Mouse (Mus musculus) right cerebral cortex, postnatal 25 days (tissue): Measurements from ENCODE around the gene Gm49361.
"Not testable (repeated sequence)": the region's sequence is repeated elsewhere in the genome, so short reads cannot be mapped to it uniquely, and the experiment has no call there.

Source experiments
- DNase-seq: peaks from one replicate; pipeline ENCODE4 v3.0.0; 2022

Gene Gm49361

DNA sequence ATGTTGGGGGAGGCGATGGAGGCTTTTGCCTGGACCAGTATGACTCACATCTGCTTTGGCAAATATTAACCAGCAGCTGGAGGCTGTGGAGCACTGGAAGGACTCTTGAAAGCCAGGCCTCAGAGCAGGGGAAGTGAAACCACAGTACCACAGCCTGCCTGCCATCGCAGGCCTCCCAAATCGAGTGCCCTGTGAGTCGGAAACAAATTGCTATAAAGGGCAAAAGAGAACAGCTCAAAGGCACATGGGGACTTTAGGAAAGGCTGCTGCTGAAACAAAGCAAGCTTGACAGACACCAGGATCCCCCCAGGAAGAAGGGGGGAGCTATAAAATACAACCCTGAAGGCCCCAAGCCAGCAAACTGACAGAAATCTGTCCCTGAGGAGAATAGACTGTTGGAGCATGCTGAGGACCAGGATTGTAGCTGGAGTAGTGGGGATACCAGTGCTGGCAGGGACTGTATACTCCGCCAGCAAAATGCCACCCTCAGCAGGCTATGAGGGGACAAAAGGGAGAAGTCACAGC, 15.9 kb downstream of the Gm49361 start:
- DNase-seq, result no peak

DNA sequence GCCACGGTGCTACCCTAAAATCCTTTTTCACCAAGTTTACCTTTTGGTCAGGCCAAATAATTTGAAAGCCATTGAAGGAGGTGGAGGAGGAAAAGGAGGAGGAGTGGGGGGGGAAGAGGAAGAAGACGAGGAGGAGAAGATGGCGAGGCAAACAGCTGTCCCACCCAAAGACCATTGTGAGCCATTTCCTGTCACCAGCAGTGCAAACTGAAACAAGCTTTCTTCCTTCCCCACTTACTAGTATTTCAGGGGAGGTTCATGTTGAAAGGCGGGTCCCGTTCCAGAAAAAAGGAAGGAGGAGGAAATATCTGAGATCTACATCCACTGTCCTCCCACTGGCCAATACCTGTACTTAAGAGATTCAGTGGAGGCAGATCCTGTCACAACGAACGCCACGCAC, 16.5 kb downstream of the Gm49361 start:
- DNase-seq, result no peak

DNA sequence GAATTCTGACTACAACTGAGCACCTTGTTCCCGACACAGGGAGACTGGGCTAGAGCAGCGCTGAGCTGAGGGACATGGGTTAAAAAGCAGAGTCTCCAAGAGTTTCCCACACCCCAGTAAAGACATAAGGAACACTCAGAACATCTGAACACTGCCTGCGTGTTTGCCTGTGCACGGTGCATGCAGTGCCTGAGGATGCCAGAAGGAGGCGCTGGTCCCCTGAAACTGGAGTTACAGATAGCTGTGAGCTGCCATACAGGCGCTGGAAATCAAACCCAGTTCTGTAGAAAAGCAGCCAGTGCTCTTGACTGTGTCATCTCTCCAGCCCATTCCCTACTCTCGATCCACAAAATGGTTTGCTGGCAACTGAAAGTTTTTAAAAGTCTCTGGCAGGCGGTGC, 19.7 kb downstream of the Gm49361 start:
- no peak for DNase-seq

DNA sequence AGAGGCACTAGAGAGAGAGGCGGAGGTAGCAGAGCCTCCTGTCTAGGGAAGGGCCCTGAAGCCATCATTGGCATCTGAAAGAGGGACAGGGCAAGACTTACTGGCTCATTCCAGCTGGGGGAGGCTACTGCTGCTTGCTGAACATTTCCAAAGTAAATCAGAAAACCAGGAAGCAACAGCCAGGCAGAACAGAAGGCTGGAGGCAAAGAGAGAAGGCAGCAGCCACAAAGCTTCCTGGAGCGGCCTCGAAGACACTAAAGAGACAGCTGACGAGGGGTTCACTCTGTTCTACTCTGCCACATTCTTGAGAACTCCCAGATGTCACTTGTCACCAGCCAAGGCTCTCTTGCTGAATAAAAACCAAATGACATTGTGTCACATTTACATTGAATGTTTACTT, 21.4 kb downstream of the Gm49361 start:
- no peak for DNase-seq

DNA sequence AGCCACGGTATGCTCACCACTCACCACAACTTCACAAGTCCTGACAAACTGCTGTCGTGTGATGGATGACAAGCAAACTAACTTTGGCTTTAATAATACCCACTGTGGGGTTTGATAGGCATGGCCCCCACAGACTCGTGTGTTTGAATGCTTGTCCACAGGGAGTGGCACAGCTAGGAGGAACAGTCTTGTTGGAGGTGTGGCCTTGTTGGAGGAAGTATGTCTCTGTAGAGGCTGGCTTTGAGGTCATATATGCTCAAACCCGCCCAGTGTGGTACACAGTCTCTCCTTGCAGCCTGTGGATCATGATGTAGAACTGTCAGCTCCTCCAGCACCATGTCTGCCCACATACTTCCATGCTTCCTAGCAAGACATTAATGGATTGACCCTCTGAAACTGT, 27.7 kb downstream of the Gm49361 start:
- DNase-seq, result no peak

DNA sequence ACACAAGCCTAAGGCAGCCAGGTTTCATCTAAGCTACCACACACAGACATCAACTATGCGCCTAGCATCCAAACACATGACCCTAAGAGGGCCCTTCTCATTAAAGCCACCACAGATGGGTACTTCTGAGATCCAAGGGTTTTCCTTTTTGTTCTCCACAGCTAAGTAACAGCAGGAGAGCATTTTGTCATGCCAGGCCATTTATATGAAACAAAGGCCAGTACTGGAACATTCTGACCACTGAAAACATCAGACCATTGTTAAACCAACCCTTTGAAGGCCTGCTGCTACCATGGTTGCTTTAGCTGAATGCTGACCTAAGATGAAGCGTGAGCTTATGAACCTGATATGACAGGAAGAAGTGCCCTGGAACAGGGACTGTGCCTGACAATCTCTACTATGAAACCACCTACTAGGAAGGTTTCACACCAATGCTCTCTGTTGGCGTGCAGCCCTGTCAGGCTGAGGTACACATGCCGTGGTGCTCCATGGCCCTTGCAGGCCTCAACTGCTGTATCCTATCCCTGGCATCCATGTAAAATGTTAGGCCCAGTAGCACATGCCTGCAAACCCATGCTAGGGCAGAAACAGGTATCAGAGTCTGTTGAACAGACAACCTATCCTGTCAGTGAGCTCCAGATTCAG, 29.2 kb downstream of the Gm49361 start:
- DNase-seq, result no peak

DNA sequence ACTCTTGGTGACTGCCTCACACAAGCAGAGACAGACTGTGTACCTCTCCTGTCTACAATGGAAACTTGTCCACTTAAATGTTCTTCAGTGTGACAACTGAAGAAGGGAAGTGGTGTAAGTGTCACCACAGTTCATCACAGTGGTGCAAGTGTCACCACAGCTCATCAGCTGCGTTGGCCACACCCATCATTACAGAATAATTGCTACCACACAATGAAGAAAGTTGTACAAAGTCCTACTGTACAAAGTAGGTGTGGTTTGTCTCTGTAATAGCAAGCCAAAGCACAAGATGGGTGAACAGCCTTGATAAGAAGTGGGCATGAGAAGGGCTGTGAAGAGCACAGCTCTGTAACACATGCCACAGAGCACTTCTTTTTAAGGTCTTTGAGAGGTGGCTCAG, 33.0 kb downstream of the Gm49361 start:
- DNase-seq, result no peak

DNA sequence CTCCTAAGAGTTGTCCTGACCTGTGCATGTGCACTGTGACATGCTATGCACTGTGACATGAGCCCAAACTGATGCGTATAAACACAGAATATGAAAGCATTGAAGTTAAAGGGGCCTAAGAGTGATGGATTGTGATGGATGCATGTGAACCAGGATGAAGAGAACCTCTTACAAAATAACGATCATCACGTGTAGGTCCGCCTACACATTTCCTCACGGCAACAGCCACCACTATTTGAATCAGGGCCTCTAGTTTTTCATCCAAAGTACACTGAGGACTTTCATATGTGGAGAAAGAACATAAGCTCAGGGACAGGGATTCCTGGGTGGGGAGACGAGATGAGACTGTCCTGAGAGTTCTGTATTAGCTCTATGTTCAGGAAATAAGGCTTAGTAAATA, 34.8 kb downstream of the Gm49361 start:
- DNase-seq, result no peak

DNA sequence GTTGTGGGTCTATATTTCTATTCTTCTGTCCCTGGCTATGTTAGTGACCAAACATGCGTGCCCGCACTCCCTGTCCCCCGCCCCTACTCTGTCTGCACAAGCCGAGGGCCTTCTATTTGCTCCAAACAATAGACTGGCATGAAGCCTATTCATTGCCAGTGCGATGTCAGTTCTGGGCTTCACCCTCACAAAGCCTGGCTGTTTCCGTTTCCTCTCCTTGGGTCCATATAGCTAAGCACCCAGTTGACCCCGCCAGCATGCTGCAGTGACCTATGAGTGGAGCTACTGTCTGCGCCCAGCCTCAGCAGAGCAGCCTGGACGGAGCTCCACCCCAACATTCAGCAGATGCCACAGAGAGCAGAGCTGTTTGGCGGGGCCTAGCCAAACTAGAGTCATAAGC, 36.7 kb downstream of the Gm49361 start:
- no peak for DNase-seq

DNA sequence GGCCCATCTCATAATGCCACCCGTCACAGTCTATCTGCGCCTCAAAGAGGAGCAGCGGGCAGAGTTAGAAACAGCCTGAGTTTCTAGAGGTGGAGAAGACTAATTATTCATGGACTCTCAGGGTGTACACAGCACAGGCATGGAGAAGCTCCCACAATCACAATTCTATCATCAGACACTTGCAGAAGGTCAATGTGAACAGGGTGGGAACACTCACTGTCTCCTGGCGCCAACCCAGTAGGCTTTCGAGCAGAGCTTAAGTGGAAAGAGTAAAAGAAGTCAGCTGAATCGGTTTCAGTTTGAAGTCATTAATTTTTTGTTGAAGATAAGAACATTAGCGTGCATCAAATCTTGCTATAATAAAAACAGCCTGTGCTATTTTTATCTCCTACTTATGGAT, 37.3 kb downstream of the Gm49361 start:
- no peak for DNase-seq

DNA sequence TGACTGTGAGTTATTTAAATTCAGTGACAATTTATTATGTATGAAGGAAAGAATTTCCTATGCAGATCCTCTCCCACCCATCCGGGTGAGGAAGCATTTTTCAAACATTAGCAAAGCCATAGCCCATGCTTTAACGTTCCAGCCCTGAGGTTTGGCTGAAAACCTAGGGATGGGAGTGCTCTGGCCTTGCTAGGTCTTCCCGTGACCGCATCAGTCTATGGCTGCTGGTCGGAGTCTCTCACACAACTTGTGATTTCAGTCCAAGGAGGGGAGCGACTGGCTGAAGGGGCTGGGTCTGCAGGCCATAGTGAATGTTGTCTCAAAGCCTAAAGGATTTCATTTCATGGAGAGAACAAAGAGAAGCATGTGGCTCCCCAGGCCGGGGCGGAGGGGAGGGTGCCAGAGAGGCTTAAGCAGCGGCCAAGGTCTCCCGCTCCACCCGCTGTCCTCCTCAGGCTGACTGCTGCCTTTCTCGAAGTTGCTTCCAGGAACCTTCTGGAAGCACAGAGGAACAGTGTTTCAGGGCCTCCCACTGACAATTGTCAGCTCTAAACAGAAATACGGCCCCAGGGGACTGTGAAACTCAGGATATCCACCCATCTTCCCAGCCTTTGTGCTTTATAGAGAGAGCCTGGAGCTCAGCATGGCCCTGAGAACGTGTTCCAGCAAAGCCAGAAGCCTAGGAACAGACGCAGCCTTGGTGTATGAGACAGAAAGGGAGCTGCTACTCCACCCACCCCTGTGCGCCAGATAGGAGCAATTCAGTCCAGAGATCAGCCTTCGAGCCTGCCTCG, 38.6 kb downstream of the Gm49361 start:
- DNase-seq, result no peak

DNA sequence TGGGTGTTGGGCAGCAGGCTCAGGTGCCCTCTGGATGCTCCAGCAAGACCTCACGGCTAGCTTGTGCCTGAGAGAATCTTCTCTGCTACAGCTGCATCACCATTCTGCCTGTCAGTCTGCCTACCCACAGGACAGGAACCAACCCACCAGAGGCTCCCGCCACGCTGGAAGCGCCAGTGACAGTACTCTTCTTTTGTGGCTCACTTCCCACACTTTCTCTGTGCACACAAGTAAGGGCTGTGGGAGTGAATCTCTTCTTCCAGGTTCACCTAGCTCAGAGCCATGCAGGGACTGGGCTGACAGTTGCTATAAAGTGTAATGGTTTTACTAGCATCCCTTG, 39.2 kb downstream of the Gm49361 start:
- no peak for DNase-seq

DNA sequence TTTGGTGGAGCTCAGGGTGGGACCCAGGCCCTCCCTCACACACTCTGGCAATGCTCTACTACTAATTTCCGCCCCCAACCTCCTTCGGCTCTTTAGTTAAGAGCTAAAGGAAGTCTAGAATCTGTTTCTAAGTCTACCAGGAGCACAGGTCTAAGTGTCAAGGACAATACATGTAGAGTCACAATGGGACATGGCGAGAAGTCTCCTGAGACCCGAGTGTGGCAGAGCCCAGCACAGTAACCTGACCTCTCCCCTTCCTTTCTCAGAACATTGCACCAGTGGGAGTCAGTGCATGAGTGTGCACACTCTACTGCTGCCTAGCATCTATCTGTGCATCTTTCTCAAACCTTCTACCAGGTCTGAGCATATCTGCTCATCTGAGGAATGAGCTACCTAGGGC, 40.1 kb downstream of the Gm49361 start:
- no peak for DNase-seq

DNA sequence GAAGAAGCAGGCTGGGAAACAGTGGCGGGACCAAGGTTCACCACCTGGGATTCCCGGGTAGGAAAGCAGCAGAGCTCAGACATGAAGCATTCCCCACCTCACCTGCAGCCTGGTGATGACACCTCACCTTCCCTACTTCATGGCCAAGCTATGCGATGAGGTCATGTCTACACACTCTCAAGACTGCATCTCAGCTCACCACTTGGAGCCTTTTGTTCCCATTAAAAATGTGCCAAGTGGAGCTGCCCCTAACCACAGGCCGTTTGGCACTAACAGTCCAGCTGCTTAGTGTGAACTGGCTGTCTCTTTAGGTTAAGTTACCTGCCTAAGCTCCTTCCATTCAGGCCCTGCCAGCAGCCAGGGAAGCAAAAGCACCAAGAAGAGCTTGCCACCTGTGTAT, 40.8 kb downstream of the Gm49361 start:
- no peak for DNase-seq

DNA sequence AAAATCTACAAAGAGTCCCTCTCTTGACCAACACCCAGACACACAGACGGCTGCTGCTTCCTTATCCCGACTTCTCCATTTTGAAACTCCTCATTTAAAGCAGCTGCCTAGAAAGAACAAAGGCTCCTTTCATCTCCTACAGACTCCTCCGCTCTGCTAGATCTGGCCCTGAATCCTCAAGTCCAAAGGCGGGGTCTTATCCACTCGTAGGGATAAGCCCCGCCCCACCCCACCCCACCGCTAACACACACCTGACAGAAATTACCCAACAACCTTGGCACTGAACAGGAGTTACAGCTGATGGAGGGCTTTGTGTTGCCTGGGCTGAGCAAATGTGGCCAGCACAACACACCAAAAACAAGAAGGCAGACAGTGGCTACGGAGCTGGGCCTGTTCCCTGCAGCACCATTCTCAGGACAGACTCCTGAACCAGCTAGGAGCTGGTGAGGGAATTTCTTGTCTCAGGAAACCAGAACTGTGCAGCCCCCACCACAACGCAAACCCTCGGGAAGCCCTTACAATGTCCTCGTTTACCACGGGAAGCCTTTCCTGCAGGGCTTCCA, 43.9 kb downstream of the Gm49361 start:
- no peak for DNase-seq

DNA sequence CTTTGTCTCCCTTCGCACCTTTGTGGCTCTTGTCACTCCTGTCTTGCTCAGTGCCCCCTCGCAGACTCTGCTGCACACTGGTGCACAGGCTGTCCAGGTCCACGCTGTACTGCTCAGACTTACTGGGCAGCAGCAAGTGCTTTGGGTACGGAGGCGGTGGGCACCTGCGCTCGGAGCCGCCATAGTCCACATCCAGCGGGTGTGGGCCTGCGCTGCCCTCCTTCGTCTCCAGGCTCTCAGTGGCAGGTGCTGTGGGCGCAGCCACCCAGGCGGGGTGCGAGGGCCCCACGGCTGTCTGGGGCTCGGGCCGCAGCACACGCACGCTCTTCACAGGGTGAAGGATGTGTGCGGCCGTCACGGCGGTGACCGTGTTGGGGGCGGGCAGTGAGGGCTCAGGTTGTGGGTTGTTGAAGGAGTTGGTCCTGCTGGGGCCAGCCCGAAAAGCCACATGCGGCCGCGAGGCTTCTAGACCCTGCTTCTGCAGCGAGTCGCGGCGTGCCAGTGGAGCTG, 46.4 kb downstream of the Gm49361 start:
- DNase-seq, result no peak

DNA sequence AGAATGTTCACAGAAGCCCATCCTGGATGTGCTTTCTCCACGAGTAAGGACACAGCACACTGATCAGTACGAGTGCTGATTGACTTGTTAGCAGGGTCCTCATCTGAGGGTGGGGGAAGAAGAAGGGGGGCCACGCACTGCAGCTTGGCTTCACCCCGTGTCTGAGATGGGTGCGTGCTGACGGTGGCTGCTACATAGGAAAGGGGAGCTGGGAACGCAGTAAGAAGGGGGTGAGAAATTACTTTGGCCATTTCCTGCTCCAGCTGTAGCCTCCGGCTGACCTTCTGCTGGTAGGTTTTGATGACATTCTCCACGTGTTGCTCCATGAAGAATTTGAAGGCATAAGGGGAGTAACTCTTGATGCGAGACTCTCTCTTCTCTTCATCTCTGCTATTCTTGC, 46.9 kb downstream of the Gm49361 start:
- DNase-seq, result no peak

DNA sequence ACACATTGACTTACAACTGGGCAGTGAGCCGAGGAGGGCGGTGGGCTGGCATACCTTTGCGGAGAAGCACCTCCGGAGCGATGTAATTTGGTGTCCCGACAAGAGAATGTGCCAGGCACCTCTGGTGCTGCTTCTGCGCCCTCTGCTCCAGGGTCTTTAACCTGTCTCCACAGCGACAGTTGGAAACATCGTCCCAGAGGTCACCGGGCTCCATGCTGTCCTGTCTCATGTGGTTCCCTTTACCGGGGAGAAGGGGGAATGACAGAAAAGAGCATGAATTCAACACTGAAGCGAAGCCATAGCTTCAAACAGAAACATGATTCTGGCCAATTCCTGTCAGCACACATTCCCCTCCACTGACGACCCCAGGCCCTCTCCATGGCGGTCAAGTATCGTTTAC, 49.8 kb downstream of the Gm49361 start:
- DNase-seq, result no peak

DNA sequence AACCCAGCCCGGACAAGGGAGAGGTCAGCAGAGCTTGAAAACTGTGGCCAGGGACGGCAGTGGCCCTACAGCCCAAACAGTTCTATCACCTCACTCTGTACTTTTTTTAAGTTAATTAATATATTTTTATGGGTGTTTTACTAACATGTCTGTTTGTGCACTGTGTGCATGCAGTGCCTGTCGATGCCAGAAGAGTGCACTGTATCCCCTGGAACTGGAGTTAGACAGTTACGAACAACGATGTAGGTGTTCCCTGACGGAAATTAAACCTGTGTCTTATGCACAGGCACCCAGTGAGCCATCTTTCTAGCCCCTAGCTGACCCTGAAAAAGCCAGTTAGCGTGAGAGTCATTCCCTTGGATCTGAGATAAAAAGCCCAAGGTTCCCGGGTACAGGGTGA, 50.4 kb downstream of the Gm49361 start:
- DNase-seq, result no peak

DNA sequence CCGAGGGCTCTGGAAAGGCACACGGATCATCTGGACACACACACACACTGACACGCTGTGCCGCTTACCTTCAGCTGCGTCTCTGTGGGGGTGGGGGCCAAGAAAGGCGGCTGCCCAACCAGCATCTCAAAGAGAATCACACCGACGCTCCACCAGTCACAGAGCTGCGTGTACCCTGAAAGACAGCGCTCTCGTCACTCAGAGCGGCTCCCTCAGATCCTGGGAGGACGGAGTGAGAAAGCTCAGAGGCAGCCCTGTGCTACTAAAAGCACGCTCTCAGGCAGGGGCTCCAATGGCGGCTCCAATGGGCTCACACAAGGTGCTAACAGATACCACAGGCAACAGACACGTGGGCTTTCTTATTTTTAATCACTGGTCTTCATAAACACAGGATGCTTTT, 51.7 kb downstream of the Gm49361 start:
- no peak for DNase-seq

DNA sequence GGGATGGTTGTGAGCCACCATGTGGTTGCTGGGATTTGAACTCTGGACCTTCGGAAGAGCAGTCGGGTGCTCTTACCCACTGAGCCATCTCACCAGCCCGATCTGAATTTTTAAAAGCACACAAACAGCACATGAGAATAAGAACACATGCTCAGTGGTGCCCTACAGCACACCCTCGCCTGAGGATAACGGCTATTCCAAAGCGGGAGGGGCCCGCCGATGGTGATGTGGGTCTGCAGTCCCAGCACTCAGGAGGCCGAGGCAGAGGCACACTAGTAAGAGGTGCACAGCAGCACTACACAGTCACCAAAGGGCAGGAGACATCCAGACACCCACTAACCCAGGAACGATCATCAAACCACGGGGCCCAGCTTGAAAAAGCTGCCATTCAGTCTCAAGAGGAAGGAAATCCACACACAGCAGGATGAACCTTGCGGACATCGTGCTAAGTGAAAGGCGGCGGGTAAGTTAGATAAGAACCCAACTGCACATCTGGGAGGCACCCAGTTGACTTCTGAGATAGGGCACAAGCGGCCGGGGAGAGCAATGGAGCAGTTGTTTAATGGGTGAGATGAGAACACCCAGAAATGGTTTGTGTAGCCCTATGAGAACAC, 53.3 kb downstream of the Gm49361 start:
- DNase-seq, result no peak

DNA sequence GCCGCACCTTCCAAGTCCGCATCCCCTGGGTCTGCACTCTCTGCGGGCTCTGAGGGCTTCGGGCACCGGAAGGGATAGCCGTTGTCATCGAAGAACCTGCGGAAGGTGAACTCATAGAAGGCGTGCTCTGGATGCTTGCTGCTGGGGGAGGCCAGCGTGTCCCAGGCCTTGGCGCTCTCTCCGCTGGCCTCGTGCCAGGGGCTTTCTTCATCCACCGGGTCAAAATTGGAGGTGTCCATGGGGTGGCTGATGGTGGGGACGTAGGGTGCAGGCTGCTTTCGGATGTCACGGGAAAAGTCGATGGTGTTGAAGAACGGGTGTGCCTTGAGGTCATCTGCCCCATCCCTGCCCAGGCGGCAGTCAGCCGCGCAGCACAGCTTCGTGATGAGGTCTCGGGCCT, 54.6 kb downstream of the Gm49361 start:
- DNase-seq, result no peak

DNA sequence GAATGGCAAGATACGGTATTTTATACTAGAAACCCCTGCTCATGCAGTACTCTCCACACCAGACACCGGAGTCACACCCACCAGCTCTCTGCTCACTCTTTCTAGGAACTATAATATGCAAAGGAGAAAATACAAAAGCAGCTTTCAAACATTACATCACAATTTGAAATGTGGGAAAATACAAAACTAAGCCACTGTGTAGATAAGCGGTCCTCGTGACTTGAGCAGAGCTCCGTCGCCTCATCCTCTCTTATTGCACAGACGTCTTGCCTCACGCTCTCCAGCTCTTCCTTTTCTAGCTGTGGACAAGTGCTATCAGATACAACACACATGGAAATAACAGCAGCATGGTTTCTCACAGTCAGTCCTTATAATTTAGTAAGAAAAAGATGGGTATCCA, 55.2 kb downstream of the Gm49361 start:
- DNase-seq, result no peak

DNA sequence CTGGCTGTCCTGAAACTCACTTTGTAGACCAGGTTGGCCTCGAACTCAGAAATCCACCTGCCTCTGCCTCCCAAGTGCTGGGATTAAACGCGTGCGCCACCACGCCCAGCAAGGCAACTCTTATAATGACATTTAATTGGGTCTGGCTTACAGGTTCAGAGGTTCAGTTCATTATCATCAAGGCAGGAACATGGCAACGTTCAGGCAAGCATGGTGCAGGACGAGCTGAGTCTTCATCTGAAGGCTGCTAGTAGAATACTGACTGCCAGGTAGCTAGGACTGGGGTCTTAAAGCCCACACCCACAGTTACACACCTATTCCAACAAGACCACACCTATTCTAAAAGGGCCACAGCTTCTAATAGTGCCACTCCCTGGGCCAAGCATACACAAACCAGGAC, 57.8 kb downstream of the Gm49361 start:
- DNase-seq, result not testable (repeated sequence)
